Mouse (Mus musculus) adrenal gland, adult (tissue): ENCODE measurements around the gene Brwd3.

Source experiments
- DNase-seq, 2 experiments: peaks; one replicate each; pipeline ENCODE4 v3.0.0; 2022 to 2023; ENCODE audit warnings: low spot score in 1 of 2; ENCODE audit not compliant: inconsistent age in 2 of 2

Brwd3 gene

GRCm38 (mm10) chrX:108834090-108834774, at the start of gene Brwd3:
Gene Brwd3, minus strand, starts transcription at chrX:108834372.
- peak; percentile 89 to 93 for DNase-seq

GRCm38 (mm10) chrX:108862632-108863031, 28.5 kb upstream of the Brwd3 start:
- DNase-seq, result no peak

GRCm38 (mm10) chrX:108842705-108843104, 8.5 kb upstream of the Brwd3 start:
- DNase-seq, result no peak

GRCm38 (mm10) chrX:108836416-108836815, 2.2 kb upstream of the Brwd3 start:
- no peak for DNase-seq

GRCm38 (mm10) chrX:108835233-108835632, 1.1 kb upstream of the Brwd3 start:
- no peak for DNase-seq

- peak; percentile 31 to 75 for DNase-seq
Observed at GRCm38 (mm10) chrX:108833381-108834020, 671 bp downstream of the Brwd3 start.

GRCm38 (mm10) chrX:108832674-108833189, 1.4 kb downstream of the Brwd3 start:
- DNase-seq, result peak; percentile 82 to 93

GRCm38 (mm10) chrX:108831231-108831630, 2.9 kb downstream of the Brwd3 start:
- DNase-seq, result no peak

GRCm38 (mm10) chrX:108828111-108828510, 6.1 kb downstream of the Brwd3 start:
- DNase-seq, result no peak

- no peak for DNase-seq
Observed at GRCm38 (mm10) chrX:108797268-108797667, 36.9 kb downstream of the Brwd3 start.

- DNase-seq, result no peak
Observed at GRCm38 (mm10) chrX:108783724-108784123, 50.4 kb downstream of the Brwd3 start.

GRCm38 (mm10) chrX:108731755-108732154, 102.4 kb downstream of the Brwd3 start:
- no peak for DNase-seq

- no peak for DNase-seq
Observed at GRCm38 (mm10) chrX:108729564-108729963, 104.6 kb downstream of the Brwd3 start.

- DNase-seq, result peak in 1 of 2 experiments; percentile 4
Observed at GRCm38 (mm10) chrX:108729068-108729467, 105.1 kb downstream of the Brwd3 start.

- DNase-seq, result no peak
Observed at GRCm38 (mm10) chrX:108728334-108728733, 105.8 kb downstream of the Brwd3 start.

- DNase-seq, result no peak
Observed at GRCm38 (mm10) chrX:108724241-108724640, 109.9 kb downstream of the Brwd3 start.

- no peak for DNase-seq
Observed at GRCm38 (mm10) chrX:108722447-108722846, 111.7 kb downstream of the Brwd3 start.

- no peak for DNase-seq
Observed at GRCm38 (mm10) chrX:108704312-108704711, 129.9 kb downstream of the Brwd3 start.
